Mouse (Mus musculus) heart, adult 9 months (tissue): ENCODE results near the gene Mdm4.

ENCODE experiments used
- DNase-seq, 2 experiments: peaks; one replicate each; pipeline ENCODE4 v3.0.0; 2022; ENCODE audit warnings: low spot score in 2 of 2

The Mdm4 gene

DNA sequence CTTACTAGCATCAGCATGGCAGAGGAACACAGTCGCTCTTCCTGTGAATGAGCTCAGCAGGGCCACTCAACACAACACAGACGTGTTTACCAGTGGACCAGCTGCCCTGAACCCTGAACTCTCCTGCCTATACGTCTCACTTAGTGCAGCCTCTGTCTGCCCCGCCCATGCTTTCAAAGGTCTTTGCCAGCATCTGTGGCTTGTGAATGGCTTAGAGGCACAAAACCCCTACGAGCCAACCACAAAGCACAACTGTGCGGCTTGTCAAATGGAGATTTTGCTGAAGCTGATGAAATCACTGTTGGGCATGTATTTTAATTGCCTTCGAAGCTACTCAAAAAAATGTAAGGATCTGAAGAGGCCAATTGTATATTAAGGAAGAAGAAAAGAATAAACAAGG is 82.5 kb downstream of the Mdm4 start:
- DNase-seq: no peak

DNA sequence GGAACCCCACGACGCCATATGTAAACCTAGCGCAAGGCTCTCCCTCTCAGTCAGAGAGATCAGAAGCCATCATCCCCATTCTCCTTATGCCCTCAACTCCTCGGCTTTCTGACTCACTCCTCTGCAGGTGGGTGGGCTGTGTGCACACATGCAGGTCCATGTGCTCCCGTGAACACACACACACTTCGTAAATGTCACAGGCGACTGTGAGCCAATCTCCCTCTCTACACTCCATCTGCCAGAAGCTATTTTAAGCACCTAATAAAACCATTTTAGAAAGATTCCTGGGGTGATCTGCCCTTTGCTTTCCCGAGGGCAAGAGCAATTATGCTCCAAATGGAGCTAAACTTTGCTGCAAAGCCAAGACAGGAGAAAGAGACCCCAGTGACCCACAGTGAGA is 84.5 kb downstream of the Mdm4 start:
- no peak for DNase-seq

DNA sequence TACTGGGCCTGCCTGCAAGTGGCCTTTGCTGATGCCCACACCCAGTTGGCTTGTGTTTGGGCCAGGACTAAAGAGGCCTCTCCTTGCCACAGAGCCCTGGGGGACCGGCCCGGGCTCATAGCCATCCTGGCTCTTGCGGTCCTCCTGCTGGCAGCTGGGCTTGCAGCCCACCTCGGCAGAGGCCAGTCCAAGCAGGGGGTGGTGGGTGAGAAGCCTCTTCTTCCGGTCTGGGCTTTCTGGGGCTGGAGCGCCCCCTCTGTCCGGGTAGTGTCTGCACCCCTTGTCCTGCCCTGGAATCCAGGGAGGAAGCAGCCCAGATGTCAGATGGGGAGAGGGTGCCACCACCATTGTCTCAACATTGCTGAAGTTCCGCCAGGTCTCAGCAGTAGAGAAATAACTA is 91.4 kb downstream of the Mdm4 start:
- no peak for DNase-seq

DNA sequence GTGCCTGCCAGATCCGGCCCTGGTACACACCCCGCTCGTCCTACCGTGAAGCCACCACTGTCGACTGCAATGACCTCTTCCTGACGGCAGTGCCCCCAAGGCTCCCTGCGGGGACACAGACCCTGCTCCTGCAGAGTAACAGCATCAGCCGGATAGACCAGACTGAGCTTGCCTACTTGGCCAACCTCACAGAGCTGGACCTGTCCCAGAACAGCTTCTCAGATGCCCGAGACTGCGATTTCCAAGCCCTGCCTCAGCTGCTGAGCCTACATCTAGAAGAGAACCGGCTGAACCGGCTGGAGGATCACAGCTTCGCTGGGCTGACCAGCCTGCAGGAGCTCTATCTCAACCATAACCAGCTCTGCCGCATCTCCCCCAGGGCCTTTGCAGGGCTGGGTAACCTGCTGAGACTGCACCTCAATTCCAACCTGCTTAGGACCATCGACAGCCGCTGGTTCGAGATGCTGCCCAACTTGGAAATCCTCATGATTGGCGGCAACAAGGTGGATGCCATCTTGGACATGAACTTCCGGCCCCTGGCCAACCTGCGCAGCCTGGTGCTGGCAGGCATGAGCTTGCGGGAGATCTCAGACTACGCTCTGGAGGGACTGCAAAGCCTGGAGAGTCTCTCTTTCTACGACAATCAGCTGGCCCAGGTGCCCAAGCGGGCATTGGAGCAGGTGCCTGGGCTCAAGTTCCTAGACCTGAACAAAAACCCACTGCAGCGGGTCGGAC is 92.9 kb downstream of the Mdm4 start:
- DNase-seq: no peak

DNA sequence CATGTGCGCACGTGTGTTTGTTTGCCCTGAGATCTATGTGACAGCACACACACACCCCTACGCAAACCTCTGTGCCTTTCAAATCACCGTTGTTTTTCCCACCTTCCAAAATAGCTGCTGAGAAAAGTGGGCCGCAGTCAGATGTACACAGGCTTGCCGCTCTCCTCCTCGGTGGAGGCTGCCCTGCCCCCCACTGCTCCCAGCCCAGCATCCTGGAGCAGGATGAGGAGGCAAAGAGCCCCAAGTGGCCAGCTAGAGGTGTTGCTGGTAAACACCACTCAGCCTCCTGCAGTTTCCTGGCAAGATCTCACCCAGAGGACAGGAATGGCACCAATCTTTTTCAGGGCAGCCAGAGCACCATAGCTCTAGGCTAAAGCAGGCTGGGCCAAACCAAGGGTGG is 95.5 kb downstream of the Mdm4 start:
- peak in 1 of 2 experiments; percentile 12 for DNase-seq

DNA sequence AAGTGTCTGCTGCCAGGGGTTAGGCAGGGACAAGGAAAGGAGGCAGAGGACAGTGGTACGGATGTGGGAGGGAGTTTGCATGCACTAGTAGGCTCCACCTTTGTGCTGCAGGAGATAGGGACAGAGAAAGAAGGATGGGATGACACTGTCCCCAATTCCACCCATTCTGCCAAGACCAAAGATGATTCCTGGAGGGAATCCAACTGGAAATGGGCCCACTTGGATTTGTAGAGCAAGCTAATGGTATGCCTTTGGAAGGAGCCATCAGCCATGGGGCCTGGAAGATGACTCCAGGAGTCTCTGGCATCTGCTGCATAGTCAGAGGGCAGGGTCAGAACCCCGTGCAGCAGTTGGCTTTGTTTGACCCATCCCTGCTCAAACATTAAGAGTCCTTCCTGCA is 97.9 kb downstream of the Mdm4 start:
- DNase-seq: no peak

DNA sequence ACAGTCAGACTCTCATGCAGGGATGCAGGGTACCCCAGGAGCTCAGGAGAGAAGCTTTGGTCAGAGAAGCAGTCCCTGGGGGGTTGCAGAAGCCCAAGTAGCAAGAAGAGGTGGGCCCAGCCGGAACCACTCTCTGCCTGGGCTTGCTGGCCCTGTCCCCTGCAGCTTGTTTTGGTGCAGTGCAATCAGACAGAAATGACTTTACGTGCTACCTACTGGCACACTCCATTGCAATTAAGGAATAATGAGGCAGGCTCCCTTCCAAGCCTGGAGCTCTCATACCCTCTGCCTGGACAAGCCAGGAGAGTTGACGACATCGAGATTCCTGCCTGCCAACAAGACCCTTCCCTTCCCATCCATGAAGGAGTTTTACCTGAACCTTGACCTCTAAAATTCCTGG is 100.1 kb downstream of the Mdm4 start:
- no peak for DNase-seq

DNA sequence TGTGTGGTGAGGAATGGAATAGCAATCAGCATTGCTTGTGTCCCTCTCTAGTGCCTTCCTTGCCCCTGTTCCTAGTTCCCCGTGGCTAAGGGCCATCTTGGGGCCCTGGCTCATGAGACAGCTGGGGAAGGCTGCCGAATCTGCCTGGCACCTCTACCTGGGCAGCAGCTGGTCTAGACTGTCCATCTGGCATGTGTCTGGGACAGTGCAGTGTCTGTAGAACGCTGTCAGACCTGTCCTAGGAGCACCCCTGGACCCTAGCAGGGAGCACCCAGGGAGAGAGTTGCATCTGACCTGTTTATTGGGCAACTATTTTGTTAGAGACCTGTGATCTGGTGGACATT is 101.5 kb downstream of the Mdm4 start:
- no peak for DNase-seq

DNA sequence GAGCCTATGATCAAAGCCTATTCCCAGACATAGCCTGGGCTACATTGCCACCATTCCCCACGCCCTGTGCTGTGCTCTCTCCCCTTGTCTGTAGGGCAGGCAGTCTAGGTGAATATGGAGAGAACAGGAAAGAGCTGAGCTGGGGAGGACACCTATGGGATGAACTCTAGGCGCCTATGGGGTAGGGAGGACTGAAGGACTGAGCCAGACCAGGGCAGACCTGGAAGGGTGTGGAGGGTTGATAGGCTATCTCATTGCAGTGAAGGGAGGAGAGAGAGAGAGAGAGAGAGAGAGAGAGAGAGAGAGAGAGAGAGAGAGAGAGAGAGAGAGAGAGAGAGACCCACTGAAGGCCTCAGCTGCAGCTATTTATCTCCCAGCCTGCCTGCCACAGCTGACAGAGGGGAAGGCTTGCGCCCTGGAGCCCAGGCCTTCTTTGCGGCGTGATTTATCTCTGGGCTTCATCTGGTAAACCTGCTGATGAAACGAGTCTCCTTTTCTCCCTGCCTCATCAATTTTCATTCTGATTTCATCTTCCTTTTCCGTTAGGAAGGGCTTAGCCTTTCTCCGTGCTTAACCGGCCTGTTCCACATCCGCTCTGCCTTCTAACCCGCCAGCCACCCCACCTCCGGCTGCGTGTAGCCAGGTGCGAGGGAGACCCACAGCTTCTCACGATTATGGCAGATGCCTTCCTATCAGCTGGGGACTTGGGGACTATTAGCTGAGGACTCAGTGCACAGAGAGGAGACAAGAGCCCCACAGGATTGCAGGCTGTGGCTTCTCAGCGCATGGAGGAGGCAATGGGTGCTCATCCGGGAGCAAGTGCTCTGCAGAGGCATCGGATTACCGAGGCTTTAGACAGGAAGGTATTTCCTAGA is 102.1 kb downstream of the Mdm4 start:
- no peak for DNase-seq

DNA sequence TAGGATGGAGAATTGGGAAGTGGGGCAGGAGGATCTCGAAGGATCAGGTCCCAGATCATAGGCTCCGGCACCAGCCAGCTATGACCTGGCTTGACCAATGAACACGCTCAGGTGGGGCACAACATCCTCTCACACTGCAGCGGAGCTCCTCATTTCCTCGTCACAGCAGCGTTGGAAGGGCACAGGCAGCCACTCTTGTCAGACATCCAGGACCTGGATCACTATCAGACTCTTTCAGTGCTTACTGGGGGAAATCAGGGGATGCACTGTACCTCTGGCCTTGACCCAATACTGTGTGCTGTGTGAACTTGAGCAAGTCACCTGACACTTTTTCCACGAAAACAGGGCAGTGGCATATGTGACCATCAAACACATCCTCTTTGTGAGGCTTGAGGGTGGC is 105.1 kb downstream of the Mdm4 start:
- no peak for DNase-seq

DNA sequence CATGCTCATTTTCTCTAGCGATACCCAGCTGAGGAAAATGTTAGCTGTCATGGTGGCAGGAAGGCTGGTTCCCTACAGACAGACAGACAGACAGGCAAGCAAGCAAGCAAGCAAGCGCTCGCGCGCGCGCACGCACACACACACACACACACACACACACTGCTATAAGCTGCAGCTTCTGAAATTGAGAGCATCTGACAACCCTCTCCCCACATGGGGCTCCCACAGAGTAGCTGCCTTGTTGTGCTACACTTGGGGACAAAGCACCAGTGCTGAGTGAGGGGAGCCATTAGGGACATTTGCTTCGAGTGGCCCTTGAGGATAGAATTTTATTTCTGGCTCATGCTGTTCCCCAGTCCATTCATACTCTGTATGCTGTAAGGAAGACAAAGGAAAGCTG is 108.1 kb downstream of the Mdm4 start:
- no peak for DNase-seq

DNA sequence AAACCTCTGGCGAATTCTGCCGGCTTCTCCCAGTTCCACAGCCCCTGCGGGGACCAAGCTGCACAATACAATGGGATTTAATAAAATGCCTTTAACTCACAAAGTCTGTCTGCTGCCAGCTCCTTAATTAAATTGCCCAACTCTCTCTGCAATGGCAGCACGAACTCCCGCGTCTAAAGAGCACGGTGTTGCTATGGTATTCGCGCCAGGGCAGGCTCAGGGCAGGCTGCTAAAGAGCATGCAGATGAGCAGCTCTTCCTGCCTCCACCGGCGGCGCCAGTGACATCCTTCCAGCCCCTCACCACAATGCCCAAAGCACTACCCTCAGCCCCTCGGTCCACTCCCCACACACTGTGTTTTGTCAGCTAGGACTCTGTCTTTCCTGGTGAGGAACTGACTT is 109.3 kb downstream of the Mdm4 start:
- DNase-seq: no peak

DNA sequence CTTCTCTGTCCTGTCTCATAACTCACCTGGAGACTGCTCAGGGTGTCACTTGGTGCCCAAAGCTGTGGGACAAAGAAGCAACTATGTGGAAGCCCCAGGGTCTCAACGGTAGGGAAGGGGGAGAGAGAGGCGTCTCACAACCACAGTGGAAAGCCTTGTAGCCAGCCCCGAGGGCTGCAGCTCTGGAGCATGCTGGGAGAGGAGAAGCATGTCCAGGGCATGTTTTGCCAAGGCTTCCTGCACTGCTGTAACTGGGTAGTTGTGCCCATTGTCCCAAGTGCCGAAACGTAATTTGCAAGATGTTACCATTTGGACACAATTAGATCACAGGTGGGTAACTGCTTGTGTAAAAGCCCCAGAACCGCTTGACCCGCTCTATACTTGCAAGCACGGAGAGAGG is 111.1 kb downstream of the Mdm4 start:
- DNase-seq: no peak

DNA sequence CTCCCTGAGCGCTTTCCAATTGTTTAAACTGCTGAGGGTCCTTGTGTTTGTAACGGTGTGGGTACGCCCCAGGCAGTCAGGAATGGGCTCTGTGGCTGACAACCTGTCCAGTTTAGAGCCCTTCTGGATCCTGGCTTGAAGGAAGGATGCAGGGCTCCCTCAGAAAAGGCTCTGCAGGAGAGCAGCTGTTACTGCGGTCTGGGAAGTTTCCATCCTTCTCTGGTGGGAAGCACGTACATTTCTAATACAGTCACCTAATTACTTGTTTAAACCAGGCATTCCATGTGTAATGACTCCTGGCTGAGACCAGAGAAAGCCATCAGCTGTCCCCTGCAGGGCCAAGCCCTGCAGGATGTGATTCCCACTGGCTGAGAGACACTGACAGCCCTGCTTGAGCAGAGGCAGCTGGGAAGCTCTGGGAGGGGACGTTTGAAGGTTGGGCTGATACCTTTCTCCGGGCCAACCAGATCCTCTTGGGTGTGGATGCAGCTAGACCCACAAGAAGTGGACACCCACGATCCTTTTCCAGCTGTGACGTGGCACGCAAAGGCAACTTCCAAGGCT is 112.2 kb downstream of the Mdm4 start:
- peak in 1 of 2 experiments; percentile 3 for DNase-seq

DNA sequence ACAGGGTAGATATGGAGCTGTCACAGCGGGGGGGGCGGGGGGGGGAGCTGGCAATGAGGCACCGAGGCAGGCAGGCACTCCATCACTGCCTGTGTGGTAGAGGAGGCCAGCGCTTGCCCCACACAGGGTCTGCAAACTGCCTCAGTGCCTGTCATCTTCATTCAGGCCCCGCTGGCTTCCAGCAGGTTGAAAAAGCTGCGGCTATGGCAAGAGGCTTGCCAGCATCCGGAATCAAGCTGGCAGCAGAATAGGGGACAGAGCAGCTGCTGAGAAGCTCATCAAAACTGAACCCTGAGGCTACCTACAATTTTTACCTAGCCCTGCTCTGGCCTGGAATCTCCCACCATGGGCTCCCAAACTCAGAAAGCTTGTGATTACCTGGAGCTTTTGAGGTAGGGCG is 112.8 kb downstream of the Mdm4 start:
- DNase-seq: no peak

DNA sequence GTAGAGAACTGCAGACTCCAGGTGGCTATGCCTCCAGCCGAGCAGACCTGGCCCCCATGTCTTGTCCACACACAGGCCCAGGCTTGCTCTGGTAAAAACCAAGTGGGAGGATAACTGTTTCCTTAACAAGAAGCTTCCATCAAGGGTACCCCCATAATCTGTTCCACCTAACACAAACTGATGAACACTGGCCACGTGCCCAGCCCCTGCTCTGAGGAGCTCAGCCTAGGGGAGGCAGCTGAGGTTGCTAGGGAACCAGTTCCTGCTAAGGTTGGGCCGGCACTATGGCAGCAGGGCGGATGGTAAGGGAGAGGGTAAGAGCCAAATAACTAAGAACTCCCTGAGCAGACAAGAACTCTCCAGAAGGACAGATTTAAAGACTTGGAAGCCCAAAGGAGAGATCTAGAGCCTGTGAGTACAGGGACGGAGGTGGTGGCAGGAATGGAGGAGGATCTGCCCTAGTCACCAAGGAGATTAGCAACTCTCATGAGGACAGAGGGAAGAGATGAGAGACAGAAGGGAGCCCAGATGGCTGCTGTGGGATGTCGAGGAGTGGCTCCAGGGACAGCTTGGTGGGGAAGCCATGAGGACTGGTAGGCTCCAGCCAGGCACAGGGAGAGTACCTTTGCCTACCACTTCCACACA is 114.4 kb downstream of the Mdm4 start:
- DNase-seq: no peak

DNA sequence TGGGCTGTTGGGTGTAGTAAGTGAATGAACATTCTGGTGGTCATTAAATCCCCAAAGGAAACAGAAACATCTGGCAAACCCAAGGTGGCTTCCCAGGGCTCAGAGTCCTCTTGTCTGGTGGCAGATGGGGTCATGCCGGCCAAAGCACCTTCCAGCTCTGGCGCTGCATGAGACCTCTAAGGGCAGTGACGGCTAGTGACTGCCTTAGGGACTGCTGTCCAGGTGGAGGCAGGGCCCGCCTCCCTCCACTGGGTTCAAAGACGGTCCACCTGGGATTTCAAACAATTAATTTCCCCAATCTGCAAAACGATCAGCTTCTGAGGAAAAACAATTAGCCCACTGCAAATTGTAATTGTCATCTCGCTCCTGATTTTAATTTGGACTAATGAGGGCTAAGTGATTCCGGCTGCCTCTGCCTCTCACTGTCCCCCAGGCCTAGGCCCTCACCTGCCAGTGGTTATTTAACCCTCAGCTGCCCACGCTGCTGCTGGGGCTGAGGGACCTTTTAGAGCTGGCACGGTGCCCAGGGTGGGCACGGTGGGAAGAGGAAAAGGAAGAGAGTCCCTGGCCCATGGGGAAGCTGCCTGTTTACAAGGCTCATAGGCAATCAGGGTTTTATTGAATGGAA is 119.8 kb downstream of the Mdm4 start:
- no peak for DNase-seq

DNA sequence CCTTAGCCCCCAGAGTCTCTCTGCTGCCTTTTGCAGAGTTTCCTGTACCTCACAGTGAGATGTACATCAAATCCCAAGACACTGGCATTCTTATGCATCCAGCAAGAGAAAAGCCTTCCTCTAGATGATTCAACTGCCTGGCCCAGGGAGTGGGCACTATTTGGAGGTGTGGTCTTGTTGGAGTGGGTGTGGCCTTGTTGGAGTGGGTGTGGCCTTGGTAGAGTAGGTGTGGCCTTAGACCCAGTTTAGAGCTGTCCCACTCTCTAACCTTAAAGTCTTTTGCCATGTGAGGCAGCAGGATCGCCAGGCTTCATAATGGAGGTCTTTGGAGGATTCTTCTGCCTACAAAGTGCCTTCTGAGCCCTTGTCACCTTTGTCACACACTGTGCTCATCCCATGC is 120.4 kb downstream of the Mdm4 start:
- DNase-seq: no peak
